ENCODE assay signal across 9 mouse cellular contexts in genomic region chr14:55146829-55147401, GRCm38 (mm10). TPM values are rescaled to one million over a fixed set of nuclear protein-coding genes. Genes with fewer than 3 reads are reported as not detected.
DNase-seq lines count a peak whose midpoint lies in the region; ATAC-seq lines count a peak whose summit lies in the region.
"Had no signal": no experiment of that assay in that cellular context is flagged by ENCODE, and none has a peak within 500 bp of the region (broad histone marks: within the 10 kb centered on the region; RNA-seq: fewer than 3 reads in every experiment).

No protein-coding gene starts in this region.

- no peaks in the 10 kb centered on the region for H3K9me3 ChIP-seq in hindbrain, embryonic 12.5 days (replicated peaks)
- H3K9me3 ChIP-seq: G1E had no signal

- no peaks in the 10 kb centered on the region for H3K27me3 ChIP-seq in hindbrain, embryonic 12.5 days

- peak; percentile 14 for DNase-seq in kidney, adult 9 months
- DNase-seq in kidney, adult 18-20 months, result no peak
- peak; percentile 2 for DNase-seq in NIH3T3 (ENCODE audit: low read depth)
- peak; percentile 18 to 53 for DNase-seq in gastrocnemius, adult 8-10 months (ENCODE audit: low spot score in 2 of 2)
- DNase-seq in lung, postnatal 14 days, result peak; percentile 5
- DNase-seq in thymus, postnatal 36 days, result no peak
- DNase-seq in thymus, postnatal 25 days, result no peak

- no peak overlapping the region for H3K4me3 ChIP-seq in hindbrain, embryonic 12.5 days

- no peak overlapping the region for H3K27ac ChIP-seq in hindbrain, embryonic 12.5 days

- H3K4me1 ChIP-seq in hindbrain, embryonic 12.5 days, result peaks cover 10% of the 10 kb centered on the region

- ATAC-seq in hindbrain, embryonic 12.5 days (ENCODE audit: low FRiP score), result no peak

- H3K36me3 ChIP-seq in hindbrain, embryonic 12.5 days, result no peaks in the 10 kb centered on the region
- H3K36me3 ChIP-seq: G1E had no signal

- no peak overlapping the region for H3K4me2 ChIP-seq in hindbrain, embryonic 12.5 days (replicated peaks)

- WGBS in hindbrain, embryonic 12.5 days, result 84% methylated on average over 12 of the region's 12 CpGs

- H3K9ac ChIP-seq in hindbrain, embryonic 12.5 days, result no peak overlapping the region

RNA-seq across cellular contexts. Expression of gene Jph4, which starts 30.2 kb away (rescaled TPM):
- under 1 TPM in 2 of 4 experiments, not detected in 2; 0.08 to 0.19 TPM for total RNA-seq in gastrocnemius, adult 8-10 months (2022)
- polyA plus RNA-seq in hindbrain, embryonic 12.5 days (2016; fragmentation: Nextera tagmentation; extraction: Ambion mirVana), result 10.5 and 11.5 TPM in 2 replicates
- polyA plus RNA-seq: G1E had no signal

RNA-seq across cellular contexts. Expression of gene Ap1g2, which starts 40.5 kb away (rescaled TPM):
- total RNA-seq in gastrocnemius, adult 8-10 months (2022), result 1 to 10 TPM; 2.2 to 3.9 (median 3.6) TPM
- 9.4 and 10.1 TPM in 2 replicates for polyA plus RNA-seq in hindbrain, embryonic 12.5 days (2016; fragmentation: Nextera tagmentation; extraction: Ambion mirVana)

RNA-seq across cellular contexts. Expression of gene Thtpa, which starts 52.3 kb away (rescaled TPM):
- 10 to 100 TPM; 13.4 to 15.6 (median 14.9) TPM for total RNA-seq in gastrocnemius, adult 8-10 months (2022)
- polyA plus RNA-seq in hindbrain, embryonic 12.5 days (2016; fragmentation: Nextera tagmentation; extraction: Ambion mirVana), result 27.3 and 27.7 TPM in 2 replicates

RNA-seq across cellular contexts. Expression of gene Zfhx2, which starts 54.8 kb away (rescaled TPM):
- total RNA-seq in gastrocnemius, adult 8-10 months (2022), result 1 to 10 TPM; 4.9 to 6.2 (median 5.6) TPM
- polyA plus RNA-seq in hindbrain, embryonic 12.5 days (2016; fragmentation: Nextera tagmentation; extraction: Ambion mirVana), result 30.9 and 33.1 TPM in 2 replicates

Comparison
In these comparisons a context has a peak if more than half of its experiments do, and no peak if none do; other contexts are left out.
1. DNase-seq: peak in kidney, adult 9 months (single experiment), NIH3T3 (single experiment), gastrocnemius, adult 8-10 months (2 of 2) and lung, postnatal 14 days (single experiment); none in kidney, adult 18-20 months (single experiment), thymus, postnatal 36 days (0 of 2) and thymus, postnatal 25 days (single experiment).